Mouse (Mus musculus) kidney, postnatal 0 days (tissue): ENCODE data around the gene Zdhhc1. TPM values are rescaled to one million over a fixed set of nuclear protein-coding genes. Genes with fewer than 3 reads are reported as not detected.

Experiments used
- ATAC-seq: fragments of 200-750 bp; cut with Nextera tagmentation; replicated peaks from 2 replicates; pipeline ENCODE4 v1.8.0; 2017; ENCODE audit warnings: low read depth, moderate number of reproducible peaks, moderate TSS enrichment, moderate library complexity; ENCODE audit not compliant: low FRiP score
- DNase-seq: peaks from one replicate; pipeline ENCODE4 v3.0.0-alpha.2; 2016; ENCODE audit warnings: low spot score
- H3K27ac ChIP-seq: fragments of 300-500 bp; sonication (generic); 2 replicates; pipeline ENCODE4 v1.5.1; 2014; ENCODE audit warnings: mild to moderate bottlenecking
- H3K27me3 ChIP-seq: fragments of 300-500 bp; sonication (generic); 2 replicates; pipeline ENCODE4 v1.6.1; 2014; ENCODE audit warnings: low read length, mixed read lengths; ENCODE audit not compliant: insufficient read depth
- H3K36me3 ChIP-seq: fragments of 300-500 bp; sonication (generic); 2 replicates; pipeline ENCODE4 v1.6.1; 2014; ENCODE audit warnings: low read length, mixed read lengths; ENCODE audit not compliant: insufficient read depth
- H3K4me1 ChIP-seq: fragments of 300-500 bp; sonication (generic); replicated peaks from 2 replicates; pipeline ENCODE4 v1.6.1; 2014; ENCODE audit warnings: antibody characterized with exemption, low read length, mixed read lengths; ENCODE audit not compliant: insufficient read depth
- H3K4me2 ChIP-seq: fragments of 300-500 bp; sonication (generic); 2 replicates; pipeline ENCODE4 v1.6.1; 2014; ENCODE audit warnings: mild to moderate bottlenecking, low read length, moderate library complexity, mixed read lengths
- H3K4me3 ChIP-seq: fragments of 300-500 bp; sonication (generic); replicated peaks from 2 replicates; pipeline ENCODE4 v1.5.1; 2014; ENCODE audit warnings: low read depth, low read length
- H3K9ac ChIP-seq: fragments of 300-500 bp; sonication (generic); 2 replicates; pipeline ENCODE4 v1.6.1; 2014; ENCODE audit warnings: low read depth, low read length
- H3K9me3 ChIP-seq: fragments of 300-500 bp; sonication (generic); replicated peaks from 2 replicates; pipeline ENCODE4 v1.6.1; 2016; ENCODE audit warnings: low read length, inconsistent platforms, mixed read lengths
- CTCF ChIP-seq: IDR thresholded peaks from 2 replicates; pipeline ENCODE4 v1.5.1; 2016; ENCODE audit warnings: antibody characterized with exemption, low read depth, mild to moderate bottlenecking, moderate library complexity
- WGBS: fragments of 180-500 bp; shearing (Covaris S2); extraction: QIAGEN DNeasy Blood & Tissue Kit; methylation state at CpG from one replicate; pipeline ENCODE4 v1.1.7; 2014; 5-methylcytosine and 5-hydroxymethylcytosine counted together
- polyA plus RNA-seq: library from polyadenylated mRNA; unstranded; fragments of >200 nt; fragmentation: Nextera tagmentation; extraction: Ambion mirVana; gene quantifications from 2 replicates; pipeline ENCODE4 v1.2.1, GENCODE M21; 2015

Zdhhc1 gene
- polyA plus RNA-seq, 1 experiment from 2014 or later, result 30.5 TPM

DNA sequence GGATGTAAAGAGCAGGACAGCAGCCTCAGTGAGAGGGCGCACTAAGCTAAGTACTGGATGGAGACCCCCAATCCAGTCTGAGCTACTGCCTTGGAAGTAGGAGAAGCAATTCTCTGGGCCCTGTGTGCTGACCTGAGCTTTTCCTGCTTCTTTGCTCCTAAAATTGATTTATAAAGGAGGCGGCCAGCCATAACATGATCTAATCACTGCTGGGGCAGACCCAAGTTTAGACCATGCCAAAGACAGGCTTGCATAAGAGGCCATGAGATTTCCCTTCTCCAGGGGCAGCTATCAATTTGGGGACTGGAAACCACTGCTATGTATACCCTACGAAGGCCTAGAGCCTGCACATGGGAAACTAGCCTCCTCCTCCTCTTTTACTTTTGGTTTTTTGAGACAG lies 32.6 kb upstream of the Zdhhc1 start:
- no peak overlapping the region for H3K4me3 ChIP-seq
- WGBS, result 42% methylated on average over 3 of the region's 3 CpGs
- DNase-seq (peak; percentile 57), ATAC-seq (no peak)
- 0 out of 2 replicates have a peak overlapping the region, but pooled peaks have one; percentile 6 for H3K27ac ChIP-seq
- H3K9me3 ChIP-seq, result no peaks in the 10 kb centered on the region
- no peak overlapping the region for H3K9ac ChIP-seq
- H3K27me3 ChIP-seq, result no peaks in the 10 kb centered on the region
- H3K4me2 ChIP-seq, result no peak overlapping the region
- no peak for TF ChIP-seq CTCF
- peaks cover 19% of the 10 kb centered on the region; the same call in 1 of the 2 replicates for H3K4me1 ChIP-seq
- H3K36me3 ChIP-seq, result peaks cover 13% of the 10 kb centered on the region; the same call in 1 of the 2 replicates

DNA sequence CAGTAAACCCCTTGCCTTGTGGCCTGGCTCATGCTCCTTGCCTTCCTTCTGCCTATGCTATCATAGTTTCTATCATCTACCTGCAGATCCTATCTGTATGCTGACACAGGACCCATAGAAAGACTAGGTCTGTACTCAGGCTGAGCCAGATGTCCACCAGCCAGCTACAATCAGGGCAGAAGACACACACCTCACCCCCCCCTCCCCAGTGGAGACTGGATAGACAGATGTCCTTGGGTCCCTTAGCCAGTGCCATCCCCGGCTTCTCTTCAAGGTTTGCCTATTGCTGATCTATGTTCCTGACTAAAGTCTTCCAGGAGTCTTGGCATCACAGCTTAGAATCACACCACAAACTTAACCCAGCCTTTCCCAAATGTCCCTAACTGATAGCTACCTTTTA lies 31.5 kb upstream of the Zdhhc1 start:
- Histone ChIP-seq H3K4me1 (peaks cover 13% of the 10 kb centered on the region; the same call in 1 of the 2 replicates), H3K9me3 (no peaks in the 10 kb centered on the region), H3K27ac (0 out of 2 replicates have a peak overlapping the region, but pooled peaks have one; percentile 25), H3K27me3 (no peaks in the 10 kb centered on the region), H3K36me3 (peaks cover 15% of the 10 kb centered on the region; the same call in 1 of the 2 replicates), H3K4me3 (no peak overlapping the region), H3K4me2 (no peak overlapping the region), H3K9ac (no peak overlapping the region)
- ATAC-seq, result no peak
- no peak for TF ChIP-seq CTCF
- WGBS, result 94% methylated on average over 1 of the region's 1 CpGs
- DNase-seq, result no peak

DNA sequence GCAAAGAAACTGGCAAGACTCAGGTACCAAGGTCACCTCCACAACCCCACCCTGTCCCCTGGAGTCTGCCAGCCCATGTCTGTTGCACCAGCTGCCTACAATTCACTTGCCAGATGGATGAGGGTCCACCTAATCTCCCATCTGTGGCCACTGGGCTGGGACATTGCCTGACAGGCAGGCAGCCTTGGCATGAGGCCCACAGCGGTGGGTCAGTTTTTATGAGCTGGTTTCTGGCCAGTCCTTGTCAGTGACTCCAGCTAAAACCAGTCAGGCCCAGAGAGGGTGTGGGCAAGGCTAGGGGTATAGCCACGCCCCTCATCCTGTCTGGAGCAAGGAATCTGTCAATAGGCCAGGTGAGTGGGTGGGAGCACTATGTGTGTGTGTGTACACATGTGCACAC lies 30.4 kb upstream of the Zdhhc1 start:
- H3K4me1 ChIP-seq, result peaks cover 15% of the 10 kb centered on the region; the same call in 1 of the 2 replicates

GRCm38 (mm10) chr8:105522890-105523289 lies 26.2 kb upstream of the Zdhhc1 start:
- DNase-seq, result peak; percentile 80
- H3K9ac ChIP-seq, result no peak overlapping the region
- no peak overlapping the region for H3K4me3 ChIP-seq
- no peak for ATAC-seq
- H3K4me2 ChIP-seq, result no peak overlapping the region
- no peak for TF ChIP-seq CTCF
- H3K27me3 ChIP-seq, result no peaks in the 10 kb centered on the region
- WGBS, result 28% methylated on average over 9 of the region's 9 CpGs
- no peak overlapping the region for H3K27ac ChIP-seq
- H3K9me3 ChIP-seq, result no peaks in the 10 kb centered on the region
- H3K36me3 ChIP-seq, result peaks cover 16% of the 10 kb centered on the region; the same call in 1 of the 2 replicates
- peaks cover 21% of the 10 kb centered on the region; the same call in 1 of the 2 replicates for H3K4me1 ChIP-seq

More for the DNA sequence above, 30.4 kb upstream of the Zdhhc1 start:
- H3K9me3 ChIP-seq, result no peaks in the 10 kb centered on the region
- peak overlapping the region; percentile 60 for H3K27ac ChIP-seq
- H3K4me2 ChIP-seq, result no peak overlapping the region
- peaks cover 17% of the 10 kb centered on the region; the same call in 1 of the 2 replicates for H3K36me3 ChIP-seq
- peak; percentile 78 for ATAC-seq
- no peak overlapping the region for H3K9ac ChIP-seq
- H3K27me3 ChIP-seq, result no peaks in the 10 kb centered on the region
- no peak for TF ChIP-seq CTCF
- WGBS, result 48% methylated on average over 2 of the region's 2 CpGs
- no peak for DNase-seq
- no peak overlapping the region for H3K4me3 ChIP-seq

DNA sequence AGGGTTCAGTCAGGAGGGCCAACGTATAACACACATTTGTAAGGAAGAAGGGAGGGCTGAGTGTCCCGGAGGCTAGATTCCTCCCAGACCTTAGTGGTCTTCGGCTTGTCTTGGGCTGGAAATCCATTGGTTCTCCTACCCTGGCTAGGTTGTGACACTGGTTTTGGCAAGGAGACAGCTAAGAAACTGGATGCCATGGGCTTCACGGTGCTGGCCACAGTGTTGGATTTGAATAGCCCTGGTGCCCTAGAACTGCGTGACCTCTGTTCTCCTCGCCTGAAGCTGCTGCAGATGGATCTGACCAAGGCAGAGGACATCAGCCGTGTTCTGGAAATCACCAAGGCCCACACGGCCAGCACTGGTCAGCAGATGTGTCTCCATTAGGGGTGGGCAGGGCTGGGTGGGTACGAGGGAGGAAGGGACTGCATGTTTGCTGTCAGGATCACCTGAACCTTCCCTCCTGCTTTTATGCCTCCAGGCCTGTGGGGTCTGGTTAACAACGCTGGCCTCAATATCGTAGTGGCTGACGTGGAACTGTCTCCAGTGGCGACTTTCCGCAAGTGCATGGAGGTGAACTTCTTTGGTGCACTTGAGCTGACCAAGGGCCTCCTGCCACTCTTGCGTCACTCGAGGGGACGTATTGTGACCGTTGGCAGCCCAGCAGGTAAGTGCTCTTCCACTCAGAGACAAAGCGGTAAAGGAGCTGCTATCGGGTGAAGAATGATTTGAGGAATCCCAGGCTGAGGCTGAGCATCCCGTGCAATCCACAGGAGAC lies 25.5 kb upstream of the Zdhhc1 start:
- peak; percentile 14; the same call in 1 of the 2 replicates for TF ChIP-seq CTCF
- H3K4me3 ChIP-seq, result no peak overlapping the region
- 70% methylated on average over 21 of the region's 21 CpGs for WGBS
- ATAC-seq, result no peak
- H3K27ac ChIP-seq, result no peak overlapping the region
- peaks cover 16% of the 10 kb centered on the region; the same call in 1 of the 2 replicates for H3K36me3 ChIP-seq
- no peak overlapping the region for H3K9ac ChIP-seq
- no peak overlapping the region for H3K4me2 ChIP-seq
- H3K9me3 ChIP-seq, result no peaks in the 10 kb centered on the region
- peaks cover 27% of the 10 kb centered on the region; the same call in 1 of the 2 replicates for H3K4me1 ChIP-seq
- DNase-seq, result no peak
- no peaks in the 10 kb centered on the region for H3K27me3 ChIP-seq

GRCm38 (mm10) chr8:105521061-105521460 lies 24.4 kb upstream of the Zdhhc1 start:
- Histone ChIP-seq H3K36me3 (peaks cover 16% of the 10 kb centered on the region; the same call in 1 of the 2 replicates), H3K4me3 (no peak overlapping the region), H3K4me1 (peaks cover 34% of the 10 kb centered on the region; the same call in 1 of the 2 replicates), H3K4me2 (peak overlapping the region; percentile 86; the same call in 1 of the 2 replicates), H3K27me3 (no peaks in the 10 kb centered on the region), H3K9me3 (no peaks in the 10 kb centered on the region), H3K9ac (no peak overlapping the region), H3K27ac (no peak overlapping the region)
- no peak for ATAC-seq
- DNase-seq, result no peak
- whole genome bisulfite sequencing, result 2% methylated on average over 3 of the region's 3 CpGs
- TF ChIP-seq CTCF, result no peak
